ENCODE assay signal across 9 mouse cellular contexts in genomic region chr6:38352451-38352850, GRCm38 (mm10). TPM values are rescaled to one million over a fixed set of nuclear protein-coding genes. Genes with fewer than 3 reads are reported as not detected.
DNase-seq lines count a peak whose midpoint lies in the region; ATAC-seq and TF ChIP-seq lines count a peak whose summit lies in the region.
"Had no signal": no experiment of that assay in that cellular context is flagged by ENCODE, and none has a peak within 500 bp of the region (broad histone marks: within the 10 kb centered on the region; RNA-seq: fewer than 3 reads in every experiment).

No protein-coding gene starts in this region.

- H3K36me3 ChIP-seq in limb, embryonic 15.5 days, result no peaks in the 10 kb centered on the region
- no peaks in the 10 kb centered on the region for H3K36me3 ChIP-seq in forebrain, embryonic 15.5 days

- intact Hi-C loops in gastrocnemius, adult 2 months (cut with DNase I), result loop anchor here (5.0 kb wide), 1 partner anchor 80 kb away; the partner anchor contains the start of gene Ubn2

- ATAC-seq in limb, embryonic 15.5 days (ENCODE audit: insufficient number of reproducible peaks, low FRiP score, low TSS enrichment, low read depth), result no peak
- ATAC-seq in forebrain, embryonic 15.5 days (replicated peaks), result no peak

- H3K4me3 ChIP-seq in gastrocnemius, adult 2 months, result peak overlapping the region; percentile 82
- peak overlapping the region; percentile 8; the same call in 1 of the 2 replicates for H3K4me3 ChIP-seq in limb, embryonic 15.5 days
- H3K4me3 ChIP-seq in forebrain, embryonic 15.5 days, result no peak overlapping the region

- no peak for DNase-seq in gastrocnemius, adult 2 months
- no peak for DNase-seq in gastrocnemius, postnatal 4 days (ENCODE audit: low spot score in 2 of 2)
- DNase-seq in thymus, postnatal 0 days (ENCODE audit: low spot score), result peak; percentile 56
- no peak for DNase-seq in thymus, adult 18-20 months
- DNase-seq in layer of hippocampus, postnatal 10 days (ENCODE audit: low spot score in 2 of 2), result no peak
- no peak for DNase-seq in left cerebral cortex, adult 8-10 months (ENCODE audit: low spot score in 2 of 2)

- H3K4me2 ChIP-seq in limb, embryonic 15.5 days, result no peak overlapping the region
- no peak overlapping the region for H3K4me2 ChIP-seq in forebrain, embryonic 15.5 days (replicated peaks)

- H3K27ac ChIP-seq in gastrocnemius, adult 2 months, result no peak overlapping the region
- no peak overlapping the region for H3K27ac ChIP-seq in limb, embryonic 15.5 days
- no peak overlapping the region for H3K27ac ChIP-seq in forebrain, embryonic 15.5 days (replicated peaks)

- H3K4me1 ChIP-seq in limb, embryonic 15.5 days, result peaks cover 20% of the 10 kb centered on the region
- H3K4me1 ChIP-seq in forebrain, embryonic 15.5 days, result peaks cover 15% of the 10 kb centered on the region

- no peaks in the 10 kb centered on the region for H3K9me3 ChIP-seq in limb, embryonic 15.5 days
- H3K9me3 ChIP-seq in forebrain, embryonic 15.5 days, result no peaks in the 10 kb centered on the region

- TF ChIP-seq CTCF in gastrocnemius, adult 2 months (IDR thresholded peaks at IDR 0.05), result no peak

- WGBS in limb, embryonic 15.5 days, result 19% methylated on average over 10 of the region's 10 CpGs
- 9% methylated on average over 10 of the region's 10 CpGs for WGBS in forebrain, embryonic 15.5 days

- no peak overlapping the region for H3K9ac ChIP-seq in limb, embryonic 15.5 days
- H3K9ac ChIP-seq in forebrain, embryonic 15.5 days (replicated peaks), result no peak overlapping the region

- peaks cover 67% of the 10 kb centered on the region for H3K27me3 ChIP-seq in limb, embryonic 15.5 days
- peaks cover 71% of the 10 kb centered on the region for H3K27me3 ChIP-seq in forebrain, embryonic 15.5 days

RNA-seq across cellular contexts. Expression of gene Zc3hav1, which starts 2.0 kb away (rescaled TPM):
- 1 to 10 TPM; 6.4 to 6.7 TPM for total RNA-seq in gastrocnemius, adult 2 months (2021)
- total RNA-seq in gastrocnemius, postnatal 4 days (2021), result 10 to 100 TPM; 15.9 to 17.0 TPM
- 39.7 and 46.3 TPM in 2 replicates for polyA plus RNA-seq in thymus, postnatal 0 days (2015; fragmentation: Nextera tagmentation; extraction: Ambion mirVana)
- 7.5 and 8.1 TPM in 2 replicates for polyA plus RNA-seq in limb, embryonic 15.5 days (2015; fragmentation: Nextera tagmentation; extraction: Ambion mirVana)
- total RNA-seq in layer of hippocampus, postnatal 10 days (2021), result 1 to 10 TPM; 3.0 to 3.1 TPM
- 1 to 10 TPM; 4.0 to 7.2 (median 5.6) TPM for total RNA-seq in left cerebral cortex, adult 8-10 months (2022)
- polyA plus RNA-seq in forebrain, embryonic 15.5 days (2015; fragmentation: Nextera tagmentation; extraction: Ambion mirVana), result 0.61 and 0.89 TPM in 2 replicates

RNA-seq across cellular contexts. Expression of gene Ttc26, which starts 28.8 kb away (rescaled TPM):
- 1 to 10 TPM; 1.3 to 1.4 TPM for total RNA-seq in gastrocnemius, adult 2 months (2021)
- total RNA-seq in gastrocnemius, postnatal 4 days (2021), result 1 to 10 TPM; 4.3 TPM
- polyA plus RNA-seq in thymus, postnatal 0 days (2015; fragmentation: Nextera tagmentation; extraction: Ambion mirVana), result 1.0 TPM in 2 replicates
- 5.6 and 6.0 TPM in 2 replicates for polyA plus RNA-seq in limb, embryonic 15.5 days (2015; fragmentation: Nextera tagmentation; extraction: Ambion mirVana)
- 10 to 100 TPM in 1 of 2 experiments, 1 to 10 TPM in 1; 9.8 to 10.1 TPM for total RNA-seq in layer of hippocampus, postnatal 10 days (2021)
- total RNA-seq in left cerebral cortex, adult 8-10 months (2022), result 10 to 100 TPM in 1 of 4 experiments, 1 to 10 TPM in 3; 8.1 to 11.8 (median 8.9) TPM
- polyA plus RNA-seq in forebrain, embryonic 15.5 days (2015; fragmentation: Nextera tagmentation; extraction: Ambion mirVana), result 7.7 and 8.9 TPM in 2 replicates
- total RNA-seq: neutrophil, adult 5-6 weeks had no signal

RNA-seq across cellular contexts. Expression of gene Zc3hav1l, which starts 53.4 kb away (rescaled TPM):
- total RNA-seq in gastrocnemius, adult 2 months (2021), result under 1 TPM; 0.31 to 0.61 TPM
- 10 to 100 TPM; 11.0 to 11.9 TPM for total RNA-seq in gastrocnemius, postnatal 4 days (2021)
- 2.5 and 2.7 TPM in 2 replicates for polyA plus RNA-seq in thymus, postnatal 0 days (2015; fragmentation: Nextera tagmentation; extraction: Ambion mirVana)
- polyA plus RNA-seq in limb, embryonic 15.5 days (2015; fragmentation: Nextera tagmentation; extraction: Ambion mirVana), result 8.7 and 11.0 TPM in 2 replicates
- total RNA-seq in layer of hippocampus, postnatal 10 days (2021), result 1 to 10 TPM; 3.6 to 4.1 TPM
- total RNA-seq in left cerebral cortex, adult 8-10 months (2022), result 1 to 10 TPM; 3.1 to 3.5 (median 3.4) TPM
- 6.6 and 6.8 TPM in 2 replicates for polyA plus RNA-seq in forebrain, embryonic 15.5 days (2015; fragmentation: Nextera tagmentation; extraction: Ambion mirVana)
